Mouse (Mus musculus) G1E (cell line): ENCODE data around the gene Hnrnpf.

Experiments used
- CTCF ChIP-seq: IDR thresholded peaks from 2 replicates; pipeline ENCODE4 v1.5.1; 2012; ENCODE audit warnings: low read depth, low read length, inconsistent platforms, mixed read lengths
- GATA1 ChIP-seq: IDR thresholded peaks from 2 replicates; pipeline ENCODE4 v1.6.1; 2012; ENCODE audit warnings: borderline replicate concordance, low read length, inconsistent platforms, mixed read lengths
- POLR2AphosphoS5 ChIP-seq: IDR thresholded peaks from 2 replicates; pipeline ENCODE4 v1.6.1; 2012; ENCODE audit warnings: low read depth, low read length, inconsistent platforms; ENCODE audit not compliant: insufficient replicate concordance
- TAL1 ChIP-seq: conservative IDR thresholded peaks from 2 replicates; pipeline ENCODE4 v1.6.1; 2012; ENCODE audit warnings: low read depth, low read length, inconsistent platforms, mixed read lengths

DNA sequence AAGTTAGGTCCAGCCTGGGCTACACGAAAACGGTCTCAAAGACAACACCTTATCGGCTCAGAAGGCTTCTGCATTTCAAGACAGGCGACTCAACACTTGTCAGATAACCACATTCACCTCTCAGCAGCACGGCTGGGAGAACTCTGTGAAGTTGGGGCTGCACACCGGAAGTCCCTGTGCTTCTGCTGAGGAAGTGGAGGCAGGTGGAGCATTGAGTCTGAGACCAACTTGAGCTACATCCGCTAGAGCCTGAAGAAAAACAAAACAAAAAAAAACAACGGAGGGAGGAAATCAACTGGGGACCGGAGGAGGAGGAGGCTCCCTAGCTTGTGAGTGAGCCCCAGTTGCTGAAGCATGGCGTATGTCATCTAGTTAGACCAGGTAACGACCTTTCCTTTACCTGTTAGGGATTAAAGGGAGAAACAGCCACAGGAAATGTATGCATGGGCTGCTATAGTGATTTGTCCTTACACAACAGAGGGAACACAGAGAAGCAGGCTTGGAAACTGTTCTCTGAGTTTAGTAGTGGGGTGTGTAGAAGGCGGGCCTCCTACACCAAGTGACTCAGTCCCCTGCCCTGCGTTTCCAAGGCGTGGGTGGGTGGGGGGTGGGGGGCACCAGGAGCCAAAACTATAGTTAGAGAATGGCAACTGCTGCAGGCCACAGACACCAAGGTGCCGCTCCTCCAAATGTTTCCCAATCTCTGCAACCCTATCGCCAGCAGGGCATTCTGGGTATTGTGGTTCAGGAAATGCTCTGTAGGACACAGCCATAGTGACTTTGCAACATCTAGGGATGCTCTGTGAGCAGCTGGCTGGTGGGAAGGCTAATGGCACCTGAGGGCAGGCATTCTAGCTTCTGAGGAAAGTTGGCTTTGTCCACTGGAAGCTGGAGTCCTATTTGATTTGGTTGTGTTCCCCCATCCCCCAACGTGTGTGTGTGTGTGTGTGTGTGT lies at the start of gene Hnrnpf:
- TF ChIP-seq CTCF (no peak), POLR2AphosphoS5 (no peak), GATA1 (no peak), TAL1 (no peak)
